Mouse (Mus musculus) myocyte (in vitro differentiated cells): Measurements from ENCODE around the gene Plekha5. TPM values are rescaled to one million over a fixed set of nuclear protein-coding genes. Genes with fewer than 3 reads are reported as not detected.

ENCODE experiments used
- H3K27me3 ChIP-seq: one replicate; pipeline ENCODE4 v1.6.1; 2011; ENCODE audit not compliant: control insufficient read depth, insufficient read depth, insufficient read length
- H3K36me3 ChIP-seq: one replicate; pipeline ENCODE4 v1.6.1; 2011; ENCODE audit not compliant: control insufficient read depth, insufficient read depth
- H3K4me2 ChIP-seq: one replicate; pipeline ENCODE4 v1.6.1; 2011; ENCODE audit warnings: low read depth, control low read depth
- H3K4me3 ChIP-seq: one replicate; pipeline ENCODE4 v1.5.1; 2011; ENCODE audit warnings: mild to moderate bottlenecking, control low read depth, moderate library complexity
- H3K79me2 ChIP-seq: one replicate; pipeline ENCODE4 v1.6.1; 2011; ENCODE audit not compliant: control insufficient read depth, insufficient read depth
- H3ac ChIP-seq: one replicate; pipeline ENCODE4 v1.6.1; 2011; ENCODE audit not compliant: control insufficient read depth, insufficient read length
- CEBPB ChIP-seq: IDR thresholded peaks from 2 replicates; pipeline ENCODE4 v1.6.1; 2011; ENCODE audit warnings: mild to moderate bottlenecking, moderate library complexity; ENCODE audit not compliant: poor library complexity, insufficient read depth, severe bottlenecking
- E2F4 ChIP-seq: IDR thresholded peaks from one replicate; pipeline ENCODE4 v1.6.1; 2011; ENCODE audit warnings: mild to moderate bottlenecking, control low read depth, moderate library complexity; ENCODE audit not compliant: insufficient read depth
- MYOD1 ChIP-seq, 3 experiments: IDR thresholded peaks; one replicate each; pipeline ENCODE4 v1.6.1; 2011; ENCODE audit warnings: control low read depth in 2 of 3, low read depth in 2 of 3, mild to moderate bottlenecking in 2 of 3, moderate library complexity in 1 of 3; ENCODE audit not compliant: insufficient read length in 2 of 3, control insufficient read depth in 1 of 3
- MYOG ChIP-seq, 3 experiments: IDR thresholded peaks; one replicate each; pipeline ENCODE4 v1.6.1; 2011; ENCODE audit warnings: control low read depth in 2 of 3, low read depth in 2 of 3, mild to moderate bottlenecking in 2 of 3; ENCODE audit not compliant: insufficient read length in 2 of 3, control insufficient read depth in 1 of 3, insufficient read depth in 1 of 3
- POLR2A ChIP-seq: IDR thresholded peaks from one replicate; pipeline ENCODE4 v1.6.1; 2011; ENCODE audit warnings: low read depth, mild to moderate bottlenecking, control low read depth, moderate library complexity; ENCODE audit not compliant: insufficient read length
- POLR2AphosphoS2 ChIP-seq: IDR thresholded peaks from one replicate; pipeline ENCODE4 v1.6.1; 2011; ENCODE audit warnings: low read depth, control low read depth; ENCODE audit not compliant: insufficient read length
- REST ChIP-seq: IDR thresholded peaks from one replicate; pipeline ENCODE4 v1.6.1; 2011; ENCODE audit warnings: mild to moderate bottlenecking, control low read depth, moderate library complexity; ENCODE audit not compliant: insufficient read depth, insufficient read length
- SRF ChIP-seq: IDR thresholded peaks from one replicate; pipeline ENCODE4 v1.6.1; 2011; ENCODE audit warnings: low read depth; ENCODE audit not compliant: control insufficient read depth, insufficient read length
- TCF12 ChIP-seq: IDR thresholded peaks from one replicate; pipeline ENCODE4 v1.6.1; 2011; ENCODE audit warnings: mild to moderate bottlenecking, control low read depth; ENCODE audit not compliant: poor library complexity, insufficient read depth, severe bottlenecking
- TCF3 ChIP-seq: IDR thresholded peaks from one replicate; pipeline ENCODE4 v1.6.1; 2011; ENCODE audit warnings: low read depth, control low read depth; ENCODE audit not compliant: insufficient read length
- USF1 ChIP-seq: IDR thresholded peaks from one replicate; pipeline ENCODE4 v1.6.1; 2011; ENCODE audit warnings: low read depth, mild to moderate bottlenecking, control low read depth, moderate library complexity
- polyA plus RNA-seq: library from polyadenylated mRNA; unstranded; fragments of >200 nt; fragmentation: generic; extraction: Trizol; gene quantifications from one replicate; pipeline ENCODE4 v1.2.1, GENCODE M21; 2012; ENCODE audit warnings: missing spikeins

Gene Plekha5
- polyA plus RNA-seq, 1 experiment: 12.2 TPM

DNA sequence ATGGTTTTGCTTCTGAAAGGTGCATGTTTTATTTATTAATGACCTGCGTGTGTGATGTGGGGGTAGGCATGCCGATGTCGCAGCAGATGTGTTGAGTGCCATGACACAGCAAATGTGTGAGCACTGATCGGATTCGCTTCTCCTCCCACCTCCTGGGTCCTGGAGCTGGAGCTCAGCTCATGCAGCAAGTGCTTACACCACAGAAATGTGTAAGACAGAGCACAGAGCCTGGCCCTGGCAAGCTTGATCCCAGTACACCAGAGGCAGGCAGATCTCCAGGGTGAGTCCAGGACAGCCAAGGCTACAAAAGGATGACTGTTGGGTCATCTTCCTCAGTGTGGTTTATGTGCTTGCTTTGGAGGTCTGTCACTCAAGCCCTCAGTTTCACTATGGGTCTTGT, 109.8 kb downstream of the Plekha5 start:
- H3K36me3 ChIP-seq: peaks cover 5% of the 10 kb centered on the region

DNA sequence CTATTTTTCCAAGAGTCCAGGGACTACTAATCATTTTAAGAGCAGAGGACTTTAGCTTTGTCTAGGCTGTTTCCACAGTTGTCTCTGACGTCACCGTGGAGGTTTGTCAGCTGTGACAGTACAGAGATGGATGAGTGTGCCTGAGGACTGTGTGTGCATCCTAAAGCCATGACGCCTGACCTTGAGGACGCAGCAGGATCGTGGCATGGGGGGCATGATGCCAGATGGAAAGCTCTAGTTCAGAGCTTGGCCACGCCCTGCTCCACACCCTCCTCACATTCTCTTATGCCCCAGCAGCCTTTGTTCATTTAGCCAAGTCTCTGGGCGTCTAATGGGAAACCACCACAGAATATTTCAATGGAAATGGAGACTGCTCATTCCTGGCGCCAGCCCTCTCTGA, 111.7 kb downstream of the Plekha5 start:
- TF ChIP-seq POLR2A (peak; percentile 39), SRF (no peak), MYOG (IDR thresholded peaks at IDR 0.05; ENCODE audit: control insufficient read depth in 1 of 3, insufficient read depth in 1 of 3, insufficient read length in 2 of 3, low read depth in 2 of 3) (peak in 2 of 3 experiments; percentile 42 to 86), MYOD1 (IDR thresholded peaks at IDR 0.05; ENCODE audit: control insufficient read depth in 1 of 3, insufficient read length in 2 of 3, low read depth in 2 of 3) (peak in 2 of 3 experiments; percentile 66 to 85), CEBPB (no peak)
- H3K27me3 ChIP-seq: no peaks in the 10 kb centered on the region
- H3K4me3 ChIP-seq: no peak overlapping the region
- H3ac ChIP-seq: no peak overlapping the region
- no peaks in the 10 kb centered on the region for H3K79me2 ChIP-seq
- no peaks in the 10 kb centered on the region for H3K36me3 ChIP-seq
- peak overlapping the region; percentile 47 for H3K4me2 ChIP-seq

More for the DNA sequence above, 109.8 kb downstream of the Plekha5 start:
- TF ChIP-seq TCF3: no peak
- TF ChIP-seq CEBPB: no peak
- H3K4me2 ChIP-seq: no peak overlapping the region
- H3K27me3 ChIP-seq: no peaks in the 10 kb centered on the region
- no peak overlapping the region for H3K4me3 ChIP-seq
- H3ac ChIP-seq: no peak overlapping the region
- no peaks in the 10 kb centered on the region for H3K79me2 ChIP-seq

DNA sequence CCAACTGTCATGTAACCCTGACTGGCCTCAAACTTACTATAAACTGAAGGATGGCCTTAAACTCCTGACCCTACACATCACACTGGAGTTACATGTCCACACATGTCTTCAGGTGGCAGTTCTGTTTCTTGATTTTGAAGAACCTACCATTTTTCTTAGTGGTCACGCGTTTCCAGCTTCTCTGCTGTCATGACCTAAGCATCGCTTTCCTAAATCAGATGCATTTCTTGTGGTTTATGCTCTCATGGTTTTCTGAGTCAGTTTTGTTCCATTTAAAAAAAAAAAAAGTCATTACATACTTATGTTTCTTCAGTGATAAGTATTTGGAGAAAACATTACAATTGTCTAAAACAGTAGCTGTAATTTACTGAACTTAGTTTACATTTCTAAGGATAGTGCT, 118.1 kb downstream of the Plekha5 start:
- no peak overlapping the region for H3K4me3 ChIP-seq
- H3K4me2 ChIP-seq: peak overlapping the region; percentile 72
- no peak for TF ChIP-seq POLR2A
- no peak for TF ChIP-seq E2F4
- no peak for TF ChIP-seq CEBPB
- no peak overlapping the region for H3ac ChIP-seq
- peaks cover 3% of the 10 kb centered on the region for H3K36me3 ChIP-seq
- H3K79me2 ChIP-seq: no peaks in the 10 kb centered on the region
- H3K27me3 ChIP-seq: no peaks in the 10 kb centered on the region

DNA sequence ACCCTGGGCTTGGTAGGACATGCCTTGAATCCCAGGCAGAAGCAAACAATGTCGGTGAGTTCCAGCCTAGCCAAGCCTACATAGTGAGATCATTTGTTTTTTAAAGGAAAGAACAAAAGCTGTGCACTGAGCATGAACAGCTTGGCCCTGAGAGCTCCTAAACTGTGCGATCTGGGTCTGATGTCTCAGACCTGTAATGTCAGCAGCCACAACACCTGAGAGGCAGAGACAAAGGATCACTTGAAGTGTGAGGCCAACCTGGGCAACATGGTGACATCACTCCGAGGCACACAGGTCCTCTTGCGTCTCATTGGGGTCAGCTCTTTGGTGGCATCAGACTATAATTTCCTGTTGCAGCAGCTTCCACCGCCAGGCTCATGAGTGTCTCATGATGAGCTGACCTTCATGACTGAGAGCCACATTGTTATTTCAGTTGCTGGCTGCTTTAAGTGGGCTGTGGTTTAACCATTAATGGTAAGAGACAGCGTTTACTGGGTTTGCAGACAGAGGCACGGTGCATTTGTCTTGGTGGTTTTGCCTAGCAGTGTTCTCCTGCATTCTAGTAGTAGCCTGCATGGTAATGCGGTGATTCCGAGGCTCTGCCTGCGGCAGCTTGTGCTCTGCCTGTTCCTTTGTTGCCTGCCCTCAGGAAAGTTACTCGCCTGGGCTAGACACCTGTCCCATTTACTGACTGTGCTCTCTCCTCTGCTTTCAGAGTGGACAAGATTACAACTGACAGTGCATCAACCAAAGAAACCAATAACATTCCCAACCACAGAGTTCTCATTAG, 119.3 kb downstream of the Plekha5 start:
- H3K27me3 ChIP-seq: no peaks in the 10 kb centered on the region
- H3ac ChIP-seq: no peak overlapping the region
- TF ChIP-seq MYOG (IDR thresholded peaks at IDR 0.05; ENCODE audit: control insufficient read depth in 1 of 3, insufficient read depth in 1 of 3, insufficient read length in 2 of 3, low read depth in 2 of 3) (peak in 2 of 3 experiments; percentile 55 to 79), TCF3 (no peak), SRF (peak; percentile 64), USF1 (no peak), E2F4 (no peak), MYOD1 (IDR thresholded peaks at IDR 0.05; ENCODE audit: control insufficient read depth in 1 of 3, insufficient read length in 2 of 3, low read depth in 2 of 3) (peak; percentile 37 to 83 (median 75)), CEBPB (no peak), POLR2AphosphoS2 (no peak), TCF12 (peak; percentile 34), POLR2A (peak; percentile 31)
- no peak overlapping the region for H3K4me3 ChIP-seq
- H3K4me2 ChIP-seq: peak overlapping the region; percentile 72
- peaks cover 3% of the 10 kb centered on the region for H3K36me3 ChIP-seq
- no peaks in the 10 kb centered on the region for H3K79me2 ChIP-seq

DNA sequence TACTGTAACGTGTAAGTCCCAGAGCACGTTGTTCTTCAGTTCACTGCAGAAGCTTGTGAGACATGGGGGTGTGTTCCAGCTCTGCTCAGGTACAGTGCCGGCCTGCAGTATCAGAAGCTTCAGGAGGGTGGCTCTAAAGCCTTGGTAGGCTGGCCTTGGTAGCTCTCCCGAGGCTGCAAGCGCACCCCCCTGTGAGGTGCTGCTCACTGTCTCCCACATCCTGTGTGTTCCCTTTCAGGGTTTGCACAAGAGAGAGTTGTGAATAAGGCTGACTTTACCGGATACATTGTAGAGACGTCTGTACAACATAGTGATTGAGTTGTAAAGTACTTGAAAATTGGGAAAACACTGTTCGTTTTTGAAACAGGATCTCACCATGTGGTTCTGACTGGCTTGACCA, 122.2 kb downstream of the Plekha5 start:
- Histone ChIP-seq H3K79me2 (no peaks in the 10 kb centered on the region), H3ac (no peak overlapping the region), H3K4me3 (no peak overlapping the region), H3K27me3 (no peaks in the 10 kb centered on the region), H3K36me3 (peaks cover 3% of the 10 kb centered on the region), H3K4me2 (no peak overlapping the region)
- TF ChIP-seq REST (no peak), SRF (no peak), MYOG (IDR thresholded peaks at IDR 0.05; ENCODE audit: control insufficient read depth in 1 of 3, insufficient read depth in 1 of 3, insufficient read length in 2 of 3, low read depth in 2 of 3) (no peak), POLR2A (no peak), TCF12 (no peak)
